Mouse (Mus musculus): ENCODE data around the gene Cpa4. TPM values are rescaled to one million over a fixed set of nuclear protein-coding genes. Genes with fewer than 3 reads are reported as not detected.

Gene Cpa4
- polyA plus RNA-seq, 1 experiment, result not detected

- no peak for DNase-seq (ENCODE audit: low read depth)
Observed at GRCm38 (mm10) chr6:30591851-30592404, 23.8 kb downstream of the Cpa4 start.

- no peak for DNase-seq (ENCODE audit: low read depth)
Observed at GRCm38 (mm10) chr6:30592417-30592974, 24.3 kb downstream of the Cpa4 start.

GRCm38 (mm10) chr6:30594364-30594763 is 26.2 kb downstream of the Cpa4 start:
- DNase-seq (ENCODE audit: low read depth), result no peak

GRCm38 (mm10) chr6:30596230-30596898 is 28.2 kb downstream of the Cpa4 start:
- no peak for DNase-seq (ENCODE audit: low read depth)

GRCm38 (mm10) chr6:30600033-30600432 is 31.9 kb downstream of the Cpa4 start:
- no peak for DNase-seq (ENCODE audit: low read depth)

GRCm38 (mm10) chr6:30600995-30601394 is 32.8 kb downstream of the Cpa4 start:
- no peak for DNase-seq (ENCODE audit: low read depth)

- no peak for DNase-seq (ENCODE audit: low read depth)
Observed at GRCm38 (mm10) chr6:30604342-30604867, 36.2 kb downstream of the Cpa4 start.

- DNase-seq (ENCODE audit: low read depth), result no peak
Observed at GRCm38 (mm10) chr6:30605111-30605510, 36.9 kb downstream of the Cpa4 start.

- no peak for DNase-seq (ENCODE audit: low read depth)
Observed at GRCm38 (mm10) chr6:30605672-30606071, 37.5 kb downstream of the Cpa4 start.

- DNase-seq (ENCODE audit: low read depth), result no peak
Observed at GRCm38 (mm10) chr6:30610710-30611109, 42.5 kb downstream of the Cpa4 start, which contains the start of gene Cpa5. Cpa5 (plus strand) TSS chr6:30611010.

- no peak for DNase-seq (ENCODE audit: low read depth)
Observed at GRCm38 (mm10) chr6:30611212-30611611, 43.0 kb downstream of the Cpa4 start.

- no peak for DNase-seq (ENCODE audit: low read depth)
Observed at GRCm38 (mm10) chr6:30614251-30614650, 46.1 kb downstream of the Cpa4 start.

GRCm38 (mm10) chr6:30615741-30616140 is 47.6 kb downstream of the Cpa4 start:
- DNase-seq (ENCODE audit: low read depth), result no peak

GRCm38 (mm10) chr6:30616491-30616941 is 48.3 kb downstream of the Cpa4 start:
- no peak for DNase-seq (ENCODE audit: low read depth)

- no peak for DNase-seq (ENCODE audit: low read depth)
Observed at GRCm38 (mm10) chr6:30617020-30617958, 49.1 kb downstream of the Cpa4 start.

GRCm38 (mm10) chr6:30617959-30618590 is 49.9 kb downstream of the Cpa4 start:
- DNase-seq (ENCODE audit: low read depth), result no peak

GRCm38 (mm10) chr6:30618735-30619134 is 50.6 kb downstream of the Cpa4 start:
- DNase-seq (ENCODE audit: low read depth), result no peak

- DNase-seq (ENCODE audit: low read depth), result no peak
Observed at GRCm38 (mm10) chr6:30619606-30620005, 51.4 kb downstream of the Cpa4 start.

GRCm38 (mm10) chr6:30620591-30620990 is 52.4 kb downstream of the Cpa4 start:
- no peak for DNase-seq (ENCODE audit: low read depth)

- DNase-seq (ENCODE audit: low read depth), result no peak
Observed at GRCm38 (mm10) chr6:30620994-30621393, 52.8 kb downstream of the Cpa4 start.

- DNase-seq (ENCODE audit: low read depth), result no peak
Observed at GRCm38 (mm10) chr6:30621986-30622389, 53.8 kb downstream of the Cpa4 start.

All from gonadal fat pad, adult 2 months (tissue).